Mouse (Mus musculus) MEL (cell line): ENCODE data around the gene Ube2i. TPM values are rescaled to one million over a fixed set of nuclear protein-coding genes. Genes with fewer than 3 reads are reported as not detected.

Source experiments
- DNase-seq: peaks from one replicate; pipeline ENCODE4 v3.0.0; 2011; ENCODE audit warnings: low read depth, low spot score
- H3K27ac ChIP-seq: 2 replicates; pipeline ENCODE4 v1.5.1; 2012; ENCODE audit warnings: low read depth, mild to moderate bottlenecking, control low read depth, low read length, moderate library complexity; ENCODE audit not compliant: control insufficient read depth
- H3K27me3 ChIP-seq, 2 experiments: fragments of 150-350 bp in 1 of 2; sonication (generic) in 1 of 2; 2 replicates each; pipeline ENCODE4 v1.6.1; 2012; ENCODE audit warnings: low read length in 2 of 2, mild to moderate bottlenecking in 2 of 2, improper control_type of control experiment in 1 of 2, moderate library complexity in 1 of 2; ENCODE audit not compliant: insufficient read depth in 2 of 2, control insufficient read depth in 1 of 2
- H3K36me3 ChIP-seq, 2 experiments: 2 replicates each; pipeline ENCODE4 v1.6.1; 2012 to 2014; ENCODE audit warnings: low read length in 2 of 2, improper control_type of control experiment in 1 of 2, inconsistent platforms in 1 of 2, mild to moderate bottlenecking in 1 of 2; ENCODE audit not compliant: insufficient read depth in 2 of 2, control insufficient read depth in 1 of 2
- H3K4me1 ChIP-seq, 2 experiments: fragments of 150-350 bp in 1 of 2; sonication (generic) in 1 of 2; 2 replicates each; pipeline ENCODE4 v1.6.1; 2012; ENCODE audit warnings: low read length in 2 of 2, improper control_type of control experiment in 1 of 2, mild to moderate bottlenecking in 1 of 2; ENCODE audit not compliant: insufficient read depth in 2 of 2, control insufficient read depth in 1 of 2
- H3K4me3 ChIP-seq, 2 experiments: fragments of 150-350 bp in 1 of 2; sonication (generic) in 1 of 2; 2 replicates each; pipeline ENCODE4 v1.5.1; 2012; ENCODE audit warnings: low read depth in 2 of 2, low read length in 2 of 2, mild to moderate bottlenecking in 2 of 2, moderate library complexity in 2 of 2, control low read depth in 1 of 2, improper control_type of control experiment in 1 of 2; ENCODE audit not compliant: control insufficient read depth in 1 of 2, insufficient read depth in 1 of 2
- H3K79me2 ChIP-seq: 2 replicates; pipeline ENCODE4 v1.6.1; 2012; ENCODE audit warnings: mild to moderate bottlenecking, low read length, moderate library complexity; ENCODE audit not compliant: control insufficient read depth, poor library complexity, insufficient read depth
- H3K9ac ChIP-seq: 2 replicates; pipeline ENCODE4 v1.6.1; 2012; ENCODE audit warnings: low read depth, mild to moderate bottlenecking, control low read depth, low read length, moderate library complexity; ENCODE audit not compliant: control insufficient read depth, poor library complexity, severe bottlenecking
- H3K9me3 ChIP-seq: fragments of 150-350 bp; sonication (generic); replicated peaks from 2 replicates; pipeline ENCODE4 v1.6.1; 2012; ENCODE audit warnings: mild to moderate bottlenecking, low read length, improper control_type of control experiment, moderate library complexity; ENCODE audit not compliant: insufficient read depth
- BHLHE40 ChIP-seq: IDR thresholded peaks from 2 replicates; pipeline ENCODE4 v1.6.1; 2012; ENCODE audit warnings: low read depth, mild to moderate bottlenecking, inconsistent platforms, low read length, improper control_type of control experiment, borderline replicate concordance
- CHD2 ChIP-seq: IDR thresholded peaks from 2 replicates; pipeline ENCODE4 v1.6.1; 2011; ENCODE audit warnings: low read length, improper control_type of control experiment
- CTCF ChIP-seq, 3 experiments: IDR thresholded peaks in 2 of 3; conservative IDR thresholded peaks in 1 of 3; 2 replicates each; pipeline ENCODE4 v1.5.1; 2011 to 2012; ENCODE audit warnings: low read length in 3 of 3, low read depth in 2 of 3, mild to moderate bottlenecking in 2 of 3, improper control_type of control experiment in 1 of 3, inconsistent platforms in 1 of 3, mixed read lengths in 1 of 3, moderate library complexity in 1 of 3; ENCODE audit not compliant: control insufficient read depth in 1 of 3, insufficient read depth in 1 of 3, poor library complexity in 1 of 3, severe bottlenecking in 1 of 3
- E2F4 ChIP-seq: IDR thresholded peaks from 2 replicates; pipeline ENCODE4 v1.6.1; 2011; ENCODE audit warnings: low read depth, low read length, improper control_type of control experiment, borderline replicate concordance
- ELF1 ChIP-seq: IDR thresholded peaks from 2 replicates; pipeline ENCODE4 v1.6.1; 2014; ENCODE audit warnings: low read depth, mild to moderate bottlenecking, inconsistent platforms, low read length, improper control_type of control experiment, moderate library complexity
- ETS1 ChIP-seq: IDR thresholded peaks from 2 replicates; pipeline ENCODE4 v1.6.1; 2012; ENCODE audit warnings: low read depth, mild to moderate bottlenecking, inconsistent platforms, low read length, improper control_type of control experiment, moderate library complexity
- GATA1 ChIP-seq: IDR thresholded peaks from 2 replicates; pipeline ENCODE4 v1.6.1; 2011; ENCODE audit warnings: low read depth, low read length, improper control_type of control experiment
- HCFC1 ChIP-seq: IDR thresholded peaks from 2 replicates; pipeline ENCODE4 v1.6.1; 2012; ENCODE audit warnings: low read depth, mild to moderate bottlenecking, inconsistent platforms, low read length, improper control_type of control experiment, moderate library complexity
- JUND ChIP-seq: IDR thresholded peaks from 2 replicates; pipeline ENCODE4 v1.6.1; 2011; ENCODE audit warnings: low read depth, mild to moderate bottlenecking, improper control_type of control experiment, low read length
- KAT2A ChIP-seq: conservative IDR thresholded peaks from 2 replicates; pipeline ENCODE4 v1.6.1; 2012; ENCODE audit warnings: low read depth, low read length, improper control_type of control experiment, inconsistent platforms
- MAFK ChIP-seq: IDR thresholded peaks from 2 replicates; pipeline ENCODE4 v1.6.1; 2011; ENCODE audit warnings: low read depth, mild to moderate bottlenecking, low read length, improper control_type of control experiment, borderline replicate concordance
- MEF2A ChIP-seq: IDR thresholded peaks from 2 replicates; pipeline ENCODE4 v1.6.1; 2014; ENCODE audit warnings: low read depth, mild to moderate bottlenecking, inconsistent platforms, low read length, improper control_type of control experiment; ENCODE audit not compliant: poor library complexity, insufficient replicate concordance, severe bottlenecking; ENCODE audit errors: extremely low read depth
- MXI1 ChIP-seq: IDR thresholded peaks from 2 replicates; pipeline ENCODE4 v1.6.1; 2011; ENCODE audit warnings: mild to moderate bottlenecking, low read depth, low read length, improper control_type of control experiment
- MYC ChIP-seq: IDR thresholded peaks from 2 replicates; pipeline ENCODE4 v1.6.1; 2011; ENCODE audit warnings: low read depth, mild to moderate bottlenecking, low read length, improper control_type of control experiment, moderate library complexity
- NELFE ChIP-seq: IDR thresholded peaks from 2 replicates; pipeline ENCODE4 v1.6.1; 2011; ENCODE audit warnings: low read depth, low read length, improper control_type of control experiment
- NRF1 ChIP-seq: IDR thresholded peaks from 2 replicates; pipeline ENCODE4 v1.6.1; 2014; ENCODE audit warnings: low read depth, mild to moderate bottlenecking, inconsistent platforms, low read length, improper control_type of control experiment, moderate library complexity; ENCODE audit not compliant: poor library complexity, insufficient read depth, severe bottlenecking
- POLR2A ChIP-seq, 2 experiments: IDR thresholded peaks; 2 replicates each; pipeline ENCODE4 v1.6.1; 2011 to 2012; ENCODE audit warnings: low read length in 2 of 2, mild to moderate bottlenecking in 2 of 2, control low read depth in 1 of 2, improper control_type of control experiment in 1 of 2, low read depth in 1 of 2, moderate library complexity in 1 of 2; ENCODE audit not compliant: control insufficient read depth in 1 of 2, insufficient read depth in 1 of 2, poor library complexity in 1 of 2
- RAD21 ChIP-seq: IDR thresholded peaks from 2 replicates; pipeline ENCODE4 v1.6.1; 2011; ENCODE audit warnings: mild to moderate bottlenecking, low read depth, low read length, improper control_type of control experiment
- RCOR1 ChIP-seq: IDR thresholded peaks from 2 replicates; pipeline ENCODE4 v1.6.1; 2012; ENCODE audit warnings: low read depth, mild to moderate bottlenecking, inconsistent platforms, low read length, improper control_type of control experiment
- SIN3A ChIP-seq: IDR thresholded peaks from 2 replicates; pipeline ENCODE4 v1.6.1; 2012; ENCODE audit warnings: low read length, improper control_type of control experiment, inconsistent platforms
- SMC3 ChIP-seq: IDR thresholded peaks from 2 replicates; pipeline ENCODE4 v1.6.1; 2011; ENCODE audit warnings: low read depth, low read length, improper control_type of control experiment
- TAL1 ChIP-seq: IDR thresholded peaks from 2 replicates; pipeline ENCODE4 v1.6.1; 2012; ENCODE audit warnings: mild to moderate bottlenecking, inconsistent platforms, low read length, moderate library complexity, mixed read lengths
- TBP ChIP-seq: IDR thresholded peaks from 2 replicates; pipeline ENCODE4 v1.8.0; 2011; ENCODE audit warnings: low read depth, low read length, improper control_type of control experiment
- TCF12 ChIP-seq: IDR thresholded peaks from 2 replicates; pipeline ENCODE4 v1.6.1; 2014; ENCODE audit warnings: low read depth, mild to moderate bottlenecking, inconsistent platforms, low read length, improper control_type of control experiment, moderate library complexity
- UBTF ChIP-seq: IDR thresholded peaks from 2 replicates; pipeline ENCODE4 v1.6.1; 2012; ENCODE audit warnings: low read depth, mild to moderate bottlenecking, inconsistent platforms, low read length, improper control_type of control experiment, moderate library complexity, borderline replicate concordance; ENCODE audit not compliant: insufficient read depth
- ZKSCAN1 ChIP-seq: IDR thresholded peaks from 2 replicates; pipeline ENCODE4 v1.6.1; 2012; ENCODE audit warnings: low read depth, mild to moderate bottlenecking, inconsistent platforms, low read length, improper control_type of control experiment, moderate library complexity
- ZNF384 ChIP-seq: IDR thresholded peaks from 2 replicates; pipeline ENCODE4 v1.6.1; 2012; ENCODE audit warnings: low read depth, mild to moderate bottlenecking, inconsistent platforms, low read length, improper control_type of control experiment
- polyA plus RNA-seq, 2 experiments: library from polyadenylated mRNA; stranded (reverse) in 1 of 2; unstranded in 1 of 2; fragments of >175 nt in 1 of 2; fragments of >200 nt in 1 of 2; gene quantifications; 2 replicates each; pipeline versions ENCODE4 v1.2.1 to v1.2.4; 2012; ENCODE audit warnings: low replicate concordance in 2 of 2, low read depth in 1 of 2; ENCODE audit not compliant: insufficient read length in 2 of 2, insufficient read depth in 1 of 2, missing spikeins in 1 of 2
- total RNA-seq: library from RNA; depleted of rRNA; stranded (reverse); fragments of 300-350 nt; gene quantifications from 2 replicates; pipeline ENCODE4 v1.2.3, GENCODE M21; 2012

The Ube2i gene
- total and polyA plus RNA-seq, 3 experiments: 464 to 564 TPM; not detected in 1

DNA sequence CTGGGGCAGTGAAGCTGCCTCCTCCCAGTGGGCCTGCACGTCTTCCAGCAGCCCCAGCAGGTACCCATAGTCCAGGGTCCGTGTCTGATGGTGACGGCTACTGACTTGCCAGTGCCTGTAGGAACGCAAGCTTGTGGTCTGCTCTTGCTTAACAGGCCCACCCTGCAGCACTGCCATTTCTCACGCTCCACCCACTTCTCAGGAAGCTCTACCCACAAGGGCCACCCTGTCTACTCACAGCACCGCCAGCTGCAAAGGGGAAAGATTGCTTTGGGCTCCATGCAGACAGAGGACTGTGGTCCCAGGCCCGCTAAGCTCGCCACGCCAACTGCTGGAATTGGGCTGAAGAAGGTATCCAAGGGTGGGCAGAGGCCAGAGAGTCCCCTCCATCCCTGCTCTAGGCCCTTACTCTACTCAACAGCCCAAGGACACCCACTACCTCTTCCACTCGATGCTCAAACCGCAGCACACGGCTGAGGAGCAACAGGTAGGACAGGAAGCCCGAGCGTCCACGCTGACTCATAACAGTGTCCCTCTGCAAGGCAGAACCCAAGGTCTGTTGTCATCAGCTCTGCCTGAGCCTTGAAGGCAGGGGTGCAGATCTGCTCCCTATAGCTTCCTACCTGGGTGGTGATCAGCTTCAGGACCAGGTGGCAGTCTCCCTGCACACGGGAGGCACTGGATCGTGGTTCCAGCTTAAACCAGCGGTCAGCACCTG is 26.2 kb downstream of the Ube2i start:
- no peak for TF ChIP-seq RAD21
- no peak for TF ChIP-seq BHLHE40
- no peak for TF ChIP-seq CHD2
- no peak for TF ChIP-seq MXI1
- TF ChIP-seq HCFC1: no peak
- TF ChIP-seq NRF1: no peak
- TF ChIP-seq MAFK: no peak
- no peak for TF ChIP-seq MEF2A
- TF ChIP-seq UBTF: no peak
- TF ChIP-seq JUND: no peak
- TF ChIP-seq SMC3: no peak
- no peak for TF ChIP-seq TAL1
- no peak for TF ChIP-seq ELF1
- no peak for TF ChIP-seq TBP
- TF ChIP-seq MYC: no peak
- no peak overlapping the region for H3K27ac ChIP-seq
- H3K9ac ChIP-seq: no peak overlapping the region
- H3K4me3 ChIP-seq: no peak overlapping the region
- no peak for DNase-seq
- no peaks in the 10 kb centered on the region for H3K27me3 ChIP-seq
- no peaks in the 10 kb centered on the region for H3K4me1 ChIP-seq
- H3K36me3 ChIP-seq: no peaks in the 10 kb centered on the region
- H3K79me2 ChIP-seq: no peaks in the 10 kb centered on the region
- no peaks in the 10 kb centered on the region for H3K9me3 ChIP-seq

DNA sequence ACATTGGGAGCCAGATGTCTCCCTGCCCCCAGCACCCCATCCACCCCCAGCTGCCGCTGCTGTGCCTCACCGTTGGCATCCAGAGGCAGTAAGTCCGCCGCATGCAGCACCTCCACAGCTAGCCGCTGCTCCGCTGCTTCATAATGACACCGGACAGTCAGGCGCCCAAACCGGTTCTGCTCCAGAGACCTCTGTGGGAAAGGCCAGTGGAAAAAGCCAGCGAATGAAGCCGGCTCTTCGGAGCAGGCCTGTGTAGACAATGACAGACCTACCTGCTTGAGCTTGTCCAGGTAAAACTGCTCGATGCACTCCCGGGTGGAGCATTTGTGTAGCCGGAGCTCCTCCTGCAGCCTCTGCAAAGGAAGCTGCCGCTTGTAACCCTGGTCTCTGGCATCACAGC is 30.2 kb downstream of the Ube2i start:
- peaks cover 18% of the 10 kb centered on the region for H3K79me2 ChIP-seq
- no peak for DNase-seq
- H3K36me3 ChIP-seq: peaks cover 0 to 9% of the 10 kb centered on the region in 2 experiments; a peak in 2 of 4 replicates
- peaks cover 0 to 3% of the 10 kb centered on the region in 2 experiments; a peak in 1 of 4 replicates for H3K4me1 ChIP-seq
- no peak overlapping the region for H3K9ac ChIP-seq
- no peak overlapping the region for H3K4me3 ChIP-seq
- no peak overlapping the region for H3K27ac ChIP-seq
- TF ChIP-seq NELFE (no peak), SIN3A (no peak), UBTF (no peak), TCF12 (no peak), GATA1 (no peak), RAD21 (no peak), HCFC1 (no peak), ETS1 (no peak), SMC3 (no peak), E2F4 (no peak), KAT2A (no peak), CTCF (IDR thresholded peaks at IDR 0.05 in 2 of 3, conservative IDR thresholded peaks at IDR 0.05 in 1 of 3; ENCODE audit: control insufficient read depth in 1 of 3, insufficient read depth in 1 of 3, low read depth in 2 of 3, low read length in 3 of 3, poor library complexity in 1 of 3, severe bottlenecking in 1 of 3) (no peak), ZNF384 (no peak), RCOR1 (no peak), POLR2A (IDR thresholded peaks at IDR 0.05; ENCODE audit: control insufficient read depth in 1 of 2, insufficient read depth in 1 of 2, low read depth in 1 of 2, low read length in 2 of 2, poor library complexity in 1 of 2) (no peak), ZKSCAN1 (no peak)
- H3K27me3 ChIP-seq: no peaks in the 10 kb centered on the region
- no peaks in the 10 kb centered on the region for H3K9me3 ChIP-seq
